ENCODE assay signal across 9 mouse cellular contexts in genomic region chr7:17023701-17024100, GRCm38 (mm10). TPM values are rescaled to one million over a fixed set of nuclear protein-coding genes. Genes with fewer than 3 reads are reported as not detected.
DNase-seq lines count a peak whose midpoint lies in the region; ATAC-seq and TF ChIP-seq lines count a peak whose summit lies in the region.
"Had no signal": no experiment of that assay in that cellular context is flagged by ENCODE, and none has a peak within 500 bp of the region (broad histone marks: within the 10 kb centered on the region; RNA-seq: fewer than 3 reads in every experiment).

No protein-coding gene starts in this region.

- H3K4me2 ChIP-seq in kidney, embryonic 15.5 days, result peak overlapping the region; percentile 76; the same call in 1 of the 2 replicates
- H3K4me2 ChIP-seq in kidney, embryonic 14.5 days (replicated peaks; ENCODE audit: low read depth, low read length), result no peak overlapping the region
- no peak overlapping the region for H3K4me2 ChIP-seq in CH12.LX (ENCODE audit: insufficient read depth, low read depth, poor library complexity, severe bottlenecking)
- H3K4me2 ChIP-seq in liver, embryonic 12.5 days, result peak overlapping the region; percentile 18

- H3K9me3 ChIP-seq in kidney, embryonic 15.5 days (replicated peaks), result no peaks in the 10 kb centered on the region
- no peaks in the 10 kb centered on the region for H3K9me3 ChIP-seq in kidney, embryonic 14.5 days (ENCODE audit: control insufficient read depth, low read length)
- H3K9me3 ChIP-seq in CH12.LX (replicated peaks; ENCODE audit: low read length), result no peaks in the 10 kb centered on the region
- H3K9me3 ChIP-seq in liver, embryonic 12.5 days (replicated peaks), result no peaks in the 10 kb centered on the region

- no peak for TF ChIP-seq POLR2A in CH12.LX (IDR thresholded peaks at IDR 0.05; ENCODE audit: low read depth, low read length)
- no peak for TF ChIP-seq POLR2A in cortical plate, adult 2 months (IDR thresholded peaks at IDR 0.05; ENCODE audit: extremely low read depth, insufficient read depth, low read length)

- ATAC-seq in kidney, embryonic 15.5 days (replicated peaks; ENCODE audit: low FRiP score), result no peak
- ATAC-seq in kidney, embryonic 14.5 days (ENCODE audit: low FRiP score, low TSS enrichment), result no peak
- no peak for ATAC-seq in liver, embryonic 12.5 days
- ATAC-seq: forebrain, embryonic 14.5 days had no signal

- no peak overlapping the region; the same call in 1 of the 2 replicates for H3K9ac ChIP-seq in kidney, embryonic 15.5 days
- no peak overlapping the region for H3K9ac ChIP-seq in kidney, embryonic 14.5 days (ENCODE audit: low read depth, low read length)
- peak overlapping the region; percentile 10; the same call in 1 of the 2 replicates for H3K9ac ChIP-seq in CH12.LX (ENCODE audit: insufficient read depth, low read depth)
- H3K9ac ChIP-seq in liver, embryonic 12.5 days, result peak overlapping the region; percentile 1; the same call in 1 of the 2 replicates

- peaks cover 41% of the 10 kb centered on the region for H3K4me1 ChIP-seq in kidney, embryonic 15.5 days
- peaks cover 28% of the 10 kb centered on the region for H3K4me1 ChIP-seq in kidney, embryonic 14.5 days (ENCODE audit: control insufficient read depth, insufficient read depth, low read length)
- H3K4me1 ChIP-seq in CH12.LX (ENCODE audit: control insufficient read depth in 1 of 2, insufficient read depth in 2 of 2), result peaks cover 20 to 61% of the 10 kb centered on the region in 2 experiments
- peaks cover 14% of the 10 kb centered on the region for H3K4me1 ChIP-seq in cortical plate, adult 2 months (ENCODE audit: control insufficient read depth, insufficient read depth, low read length)
- peaks cover 77% of the 10 kb centered on the region for H3K4me1 ChIP-seq in liver, embryonic 12.5 days

- 61% methylated on average over 4 of the region's 4 CpGs for WGBS in kidney, embryonic 15.5 days
- WGBS in kidney, embryonic 14.5 days, result 64% methylated on average over 4 of the region's 4 CpGs
- 59% methylated on average over 4 of the region's 4 CpGs for WGBS in liver, embryonic 12.5 days (ENCODE audit: insufficient replicate concordance)

- dilution Hi-C loops in CH12.LX (cut with MboI; ENCODE audit: extremely low pct_ligation_motif_present, extremely low pct_unique_long_range_greater_than_20kb, low sequenced_read_pairs), result no loop called here

- TF ChIP-seq CTCF in CH12.LX (conservative IDR thresholded peaks at IDR 0.05 in 1 of 2, IDR thresholded peaks at IDR 0.05 in 1 of 2; ENCODE audit: low read depth in 2 of 2, low read length in 2 of 2), result no peak
- TF ChIP-seq CTCF in cortical plate, adult 2 months (IDR thresholded peaks at IDR 0.05; ENCODE audit: extremely low read depth, insufficient read depth, low read length), result no peak

- no peak overlapping the region for H3K4me3 ChIP-seq in kidney, embryonic 15.5 days (replicated peaks)
- H3K4me3 ChIP-seq in kidney, embryonic 14.5 days (ENCODE audit: low read length), result no peak overlapping the region
- peak overlapping the region in 1 of 3 experiments; percentile 80 for H3K4me3 ChIP-seq in CH12.LX (replicated peaks in 1 of 3; ENCODE audit: low read depth in 2 of 3, low read length in 2 of 3, poor library complexity in 1 of 3)
- H3K4me3 ChIP-seq in cortical plate, adult 2 months (ENCODE audit: insufficient read depth, low read length), result no peak overlapping the region
- no peak overlapping the region for H3K4me3 ChIP-seq in liver, embryonic 12.5 days

- peaks cover 70% of the 10 kb centered on the region for H3K79me2 ChIP-seq in CH12.LX (replicated peaks; ENCODE audit: control insufficient read depth, extremely low read depth, insufficient read depth, poor library complexity, severe bottlenecking)

- no peaks in the 10 kb centered on the region for H3K27me3 ChIP-seq in kidney, embryonic 15.5 days
- H3K27me3 ChIP-seq in kidney, embryonic 14.5 days (ENCODE audit: control insufficient read depth, insufficient read depth, low read length), result no peaks in the 10 kb centered on the region
- no peaks in the 10 kb centered on the region for H3K27me3 ChIP-seq in CH12.LX (replicated peaks)
- no peaks in the 10 kb centered on the region for H3K27me3 ChIP-seq in liver, embryonic 12.5 days (replicated peaks)

- no peak for DNase-seq in CH12.LX (ENCODE audit: extremely low read depth)
- DNase-seq in frontal cortex, postnatal 14 days (ENCODE audit: low spot score in 2 of 2), result no peak
- DNase-seq in B cell, adult 2 months, result no peak

- no peak for TF ChIP-seq EP300 in CH12.LX (IDR thresholded peaks at IDR 0.05; ENCODE audit: low read length)

- H3K27ac ChIP-seq in kidney, embryonic 15.5 days, result peak overlapping the region; percentile 83
- no peak overlapping the region for H3K27ac ChIP-seq in kidney, embryonic 14.5 days (ENCODE audit: low read depth, low read length)
- H3K27ac ChIP-seq in CH12.LX (ENCODE audit: insufficient read depth, low read depth), result no peak overlapping the region
- 0 out of 2 replicates have a peak overlapping the region, but pooled peaks have one; percentile 9 for H3K27ac ChIP-seq in cortical plate, adult 2 months (ENCODE audit: insufficient read depth, low read length)
- H3K27ac ChIP-seq in liver, embryonic 12.5 days, result peak overlapping the region; percentile 55

- in situ Hi-C loops in CH12.LX (cut with MboI; ENCODE audit: low pct_ligation_motif_present, low pct_unique_long_range_greater_than_20kb, low sequenced_read_pairs), result no loop called here

- peaks cover 57% of the 10 kb centered on the region for H3K36me3 ChIP-seq in kidney, embryonic 15.5 days
- peaks cover 51% of the 10 kb centered on the region for H3K36me3 ChIP-seq in kidney, embryonic 14.5 days (ENCODE audit: control insufficient read depth, insufficient read depth, low read length)
- H3K36me3 ChIP-seq in CH12.LX (replicated peaks in 1 of 2; ENCODE audit: control insufficient read depth in 1 of 2, insufficient read depth in 1 of 2, low read length in 1 of 2), result peaks cover 47 to 62% of the 10 kb centered on the region in 2 experiments
- peaks cover 71% of the 10 kb centered on the region for H3K36me3 ChIP-seq in liver, embryonic 12.5 days

- TF ChIP-seq RAD21 in CH12.LX (IDR thresholded peaks at IDR 0.05; ENCODE audit: low read depth, low read length), result no peak

TF ChIP-seq in CH12.LX, 34 proteins besides CTCF, POLR2A, EP300 and RAD21 (continues in another document):
- TF ChIP-seq RCOR1 (conservative IDR thresholded peaks at IDR 0.05; ENCODE audit: low read depth, low read length) (no peak), SIN3A (IDR thresholded peaks at IDR 0.05; ENCODE audit: low read length) (no peak), UBTF (IDR thresholded peaks at IDR 0.05; ENCODE audit: low read depth, low read length) (no peak), ZNF384 (IDR thresholded peaks at IDR 0.05; ENCODE audit: low read depth, low read length) (no peak), USF1 (IDR thresholded peaks at IDR 0.05; ENCODE audit: low read depth, low read length) (no peak), GABPA (IDR thresholded peaks at IDR 0.05; ENCODE audit: insufficient replicate concordance, low read depth, low read length) (no peak), SMC3 (IDR thresholded peaks at IDR 0.05; ENCODE audit: low read depth, low read length) (no peak), MXI1 (IDR thresholded peaks at IDR 0.05; ENCODE audit: low read depth, low read length) (no peak)

RNA-seq across cellular contexts. Expression of gene Ppp5c, which starts 4.0 kb away (rescaled TPM):
- polyA plus RNA-seq in kidney, embryonic 15.5 days (2015; fragmentation: Nextera tagmentation; extraction: Ambion mirVana), result 110 and 115 TPM in 2 replicates
- 103 and 115 TPM in 2 replicates for polyA plus RNA-seq in kidney, embryonic 14.5 days (2014; fragmentation: Nextera tagmentation; extraction: Ambion mirVana)
- total RNA-seq in CH12.LX (2012; rRNA removed), result 128 and 130 TPM in 2 replicates
- total RNA-seq in CH12.LX (2014; rRNA removed), result 117 and 125 TPM in 2 replicates
- 223 and 249 TPM in 2 replicates for polyA plus RNA-seq in CH12.LX (2012; ENCODE audit: insufficient read length, low read depth)
- 263 and 268 TPM in 2 replicates for polyA plus RNA-seq in cortical plate, adult 2 months (2012; rRNA removed)
- polyA plus RNA-seq in liver, embryonic 12.5 days (2016; fragmentation: Nextera tagmentation; extraction: Ambion mirVana), result 70.3 and 75.2 TPM in 2 replicates

RNA-seq across cellular contexts. Expression of gene Ccdc8, which starts 31.2 kb away (rescaled TPM):
- 35.7 and 41.2 TPM in 2 replicates for polyA plus RNA-seq in kidney, embryonic 15.5 days (2015; fragmentation: Nextera tagmentation; extraction: Ambion mirVana)
- polyA plus RNA-seq in kidney, embryonic 14.5 days (2014; fragmentation: Nextera tagmentation; extraction: Ambion mirVana), result 17.5 and 21.4 TPM in 2 replicates
- total RNA-seq in CH12.LX (2012; rRNA removed) (0.04 TPM in 1 of 2 replicates, not detected in the other), CH12.LX (2014; rRNA removed) (not detected in 2 replicates)
- 0.14 and 0.16 TPM in 2 replicates for polyA plus RNA-seq in CH12.LX (2012; ENCODE audit: insufficient read length, low read depth)
- 1.8 and 1.9 TPM in 2 replicates for polyA plus RNA-seq in cortical plate, adult 2 months (2012; rRNA removed)
- polyA plus RNA-seq in liver, embryonic 12.5 days (2016; fragmentation: Nextera tagmentation; extraction: Ambion mirVana), result 3.8 and 3.9 TPM in 2 replicates

RNA-seq across cellular contexts. Expression of gene Hif3a, which starts 38.5 kb away (rescaled TPM):
- 18.4 and 22.5 TPM in 2 replicates for polyA plus RNA-seq in kidney, embryonic 15.5 days (2015; fragmentation: Nextera tagmentation; extraction: Ambion mirVana)
- polyA plus RNA-seq in kidney, embryonic 14.5 days (2014; fragmentation: Nextera tagmentation; extraction: Ambion mirVana), result 14.2 and 19.7 TPM in 2 replicates
- total RNA-seq in CH12.LX (2012; rRNA removed) (under 0.01 and 0.08 TPM in 2 replicates), CH12.LX (2014; rRNA removed) (0.03 and 0.05 TPM in 2 replicates)
- polyA plus RNA-seq in CH12.LX (2012; ENCODE audit: insufficient read length, low read depth), result 0.49 and 0.52 TPM in 2 replicates
- polyA plus RNA-seq in cortical plate, adult 2 months (2012; rRNA removed), result 3.3 and 4.0 TPM in 2 replicates
- polyA plus RNA-seq in liver, embryonic 12.5 days (2016; fragmentation: Nextera tagmentation; extraction: Ambion mirVana), result 21.1 and 22.6 TPM in 2 replicates

RNA-seq across cellular contexts. Expression of gene Gm42372, which starts 40.8 kb away (rescaled TPM):
- 0.23 and 0.31 TPM in 2 replicates for polyA plus RNA-seq in kidney, embryonic 15.5 days (2015; fragmentation: Nextera tagmentation; extraction: Ambion mirVana)
- 0.29 and 0.47 TPM in 2 replicates for polyA plus RNA-seq in kidney, embryonic 14.5 days (2014; fragmentation: Nextera tagmentation; extraction: Ambion mirVana)
- total RNA-seq in CH12.LX (2012; rRNA removed) (0.25 and 0.47 TPM in 2 replicates), CH12.LX (2014; rRNA removed) (0.15 and 0.16 TPM in 2 replicates)
- 0.61 and 0.90 TPM in 2 replicates for polyA plus RNA-seq in CH12.LX (2012; ENCODE audit: insufficient read length, low read depth)
- 38.9 and 42.5 TPM in 2 replicates for polyA plus RNA-seq in cortical plate, adult 2 months (2012; rRNA removed)
- 0.07 TPM in 2 replicates for polyA plus RNA-seq in liver, embryonic 12.5 days (2016; fragmentation: Nextera tagmentation; extraction: Ambion mirVana)

RNA-seq across cellular contexts. Expression of gene Psg16, which starts 50.1 kb away (rescaled TPM):
- polyA plus RNA-seq in kidney, embryonic 15.5 days (2015; fragmentation: Nextera tagmentation; extraction: Ambion mirVana), result 0.09 and 0.13 TPM in 2 replicates
- polyA plus RNA-seq in kidney, embryonic 14.5 days (2014; fragmentation: Nextera tagmentation; extraction: Ambion mirVana), result 0.06 and 0.23 TPM in 2 replicates
- not detected in 2 replicates for total RNA-seq in CH12.LX (2012; rRNA removed)
- total RNA-seq in CH12.LX (2014; rRNA removed), result not detected in 2 replicates
- polyA plus RNA-seq in CH12.LX (2012; ENCODE audit: insufficient read length, low read depth), result 0.27 TPM in 2 replicates
- 2.9 and 3.0 TPM in 2 replicates for polyA plus RNA-seq in cortical plate, adult 2 months (2012; rRNA removed)
- polyA plus RNA-seq in liver, embryonic 12.5 days (2016; fragmentation: Nextera tagmentation; extraction: Ambion mirVana), result 0.06 and 0.13 TPM in 2 replicates
- total RNA-seq: common myeloid progenitor, adult 5-6 weeks had no signal

Comparison
In these comparisons a context has a peak if more than half of its experiments do, and no peak if none do; other contexts are left out.
1. H3K27ac ChIP-seq: peak in kidney, embryonic 15.5 days (single experiment), cortical plate, adult 2 months (single experiment) and liver, embryonic 12.5 days (single experiment); none in kidney, embryonic 14.5 days (single experiment) and CH12.LX (single experiment).
2. H3K4me2 ChIP-seq: peak in kidney, embryonic 15.5 days (single experiment) and liver, embryonic 12.5 days (single experiment); none in kidney, embryonic 14.5 days (single experiment) and CH12.LX (single experiment).
3. H3K9ac ChIP-seq: peak in CH12.LX (single experiment) and liver, embryonic 12.5 days (single experiment); none in kidney, embryonic 15.5 days (single experiment) and kidney, embryonic 14.5 days (single experiment).